ENCODE assay signal across 9 mouse cellular contexts in the genomic region with DNA sequence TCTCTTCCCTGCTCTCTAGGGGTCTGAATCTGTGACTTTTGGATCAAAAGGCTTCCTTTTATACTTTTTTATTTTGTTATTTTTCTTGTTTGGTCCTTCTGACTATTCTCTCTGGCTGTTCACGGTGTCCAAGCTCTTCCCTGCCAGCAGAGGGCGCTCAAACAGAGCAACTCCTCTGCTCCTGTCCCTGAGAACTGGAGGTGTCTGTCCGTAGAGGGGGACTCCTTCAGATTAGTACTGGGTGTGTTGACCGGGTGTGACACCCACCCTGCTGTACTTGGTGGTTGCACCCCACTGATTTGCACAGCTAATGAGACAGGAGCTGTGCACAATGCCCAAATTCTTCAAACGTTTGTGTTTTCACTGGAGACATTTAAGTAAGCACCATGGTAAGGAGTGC. TPM values are rescaled to one million over a fixed set of nuclear protein-coding genes. Genes with fewer than 3 reads are reported as not detected.
DNase-seq lines count a peak whose midpoint lies in the region; TF ChIP-seq lines count a peak whose summit lies in the region.
"Had no signal": no experiment of that assay in that cellular context is flagged by ENCODE, and none has a peak within 500 bp of the region (broad histone marks: within the 10 kb centered on the region; RNA-seq: fewer than 3 reads in every experiment).

No protein-coding gene starts in this region.

- peaks cover 46% of the 10 kb centered on the region for H3K4me1 ChIP-seq in heart, embryonic 10.5 days
- H3K4me1 ChIP-seq in lung, adult 2 months (ENCODE audit: control insufficient read depth, insufficient read depth, low read length): peaks cover 2% of the 10 kb centered on the region; the same call in 1 of the 2 replicates

- peak overlapping the region; percentile 70; the same call in 1 of the 2 replicates for H3K27ac ChIP-seq in heart, embryonic 10.5 days
- H3K27ac ChIP-seq: embryonic facial prominence, embryonic 15.5 days had no signal

- DNase-seq in heart, embryonic 10.5 days (ENCODE audit: low spot score): peak; percentile 87
- DNase-seq in heart, postnatal 25 days (ENCODE audit: low spot score): no peak
- DNase-seq in A20 (ENCODE audit: low read depth, low spot score) (peak; percentile 81), ZHBTc4 (ENCODE audit: low read depth, low spot score) (peak; percentile 88)
- peak; percentile 81 for DNase-seq in embryo, embryonic 10.5 days (ENCODE audit: low spot score)
- DNase-seq in kidney, postnatal 10 days: peak; percentile 84
- DNase-seq in lung, adult 2 months: peak; percentile 64
- DNase-seq in spleen, postnatal 10 days (ENCODE audit: low spot score in 2 of 2): peak; percentile 71 to 87

- no peaks in the 10 kb centered on the region for H3K9me3 ChIP-seq in heart, embryonic 10.5 days
- H3K9me3 ChIP-seq: embryonic facial prominence, embryonic 15.5 days had no signal

- 14% methylated on average over 5 of the region's 5 CpGs for WGBS in heart, embryonic 10.5 days
- WGBS in lung, adult 2 months: 16% methylated on average over 5 of the region's 5 CpGs

- no peak overlapping the region for H3K4me3 ChIP-seq in heart, embryonic 10.5 days
- no peak overlapping the region for H3K4me3 ChIP-seq in lung, adult 2 months (replicated peaks; ENCODE audit: extremely low read depth, low read depth, low read length)
- H3K4me3 ChIP-seq: embryonic facial prominence, embryonic 15.5 days had no signal

- H3K27me3 ChIP-seq in heart, embryonic 10.5 days (ENCODE audit: insufficient read depth, poor library complexity, severe bottlenecking): peaks cover 27% of the 10 kb centered on the region

- peak; percentile 94 for TF ChIP-seq CTCF in lung, adult 2 months (IDR thresholded peaks at IDR 0.05; ENCODE audit: insufficient read depth, low read length)

- TF ChIP-seq POLR2A in lung, adult 2 months (IDR thresholded peaks at IDR 0.05; ENCODE audit: borderline replicate concordance, extremely low read depth, low read depth, low read length): no peak

- intact Hi-C loops in heart, postnatal 25 days (cut with DNase I): loop anchor here (1.0 kb wide), 1 partner anchor 122 kb away; no protein-coding TSS in a partner anchor

- no peaks in the 10 kb centered on the region for H3K36me3 ChIP-seq in heart, embryonic 10.5 days
- H3K36me3 ChIP-seq: embryonic facial prominence, embryonic 15.5 days had no signal

RNA-seq across cellular contexts. Expression of a gene that starts 2.7 kb away (rescaled TPM):
- polyA plus RNA-seq in heart, embryonic 10.5 days (2016; fragmentation: Nextera tagmentation; extraction: Ambion mirVana): 8.2 and 9.4 TPM in 2 replicates
- 100 to 1,000 TPM in 1 of 2 experiments, 10 to 100 TPM in 1; 51.0 to 103 TPM for total RNA-seq in heart, postnatal 25 days (2021)
- polyA plus RNA-seq in lung, adult 2 months (2012; rRNA removed): 11.1 and 13.8 TPM in 2 replicates
